Mouse (Mus musculus): ENCODE results near the gene Rab40c.

The Rab40c gene

GRCm38 (mm10) chr17:25919144-25919785 is at the start of gene Rab40c:
Rab40c (minus strand) TSS chr17:25919727.
- DNase-seq (ENCODE audit: extremely low read depth, insufficient read length, low spot score) = peak; percentile 72

- no peak for DNase-seq (ENCODE audit: extremely low read depth, insufficient read length, low spot score)
Measured at GRCm38 (mm10) chr17:25968176-25968575, 48.6 kb upstream of the Rab40c start.

- DNase-seq (ENCODE audit: extremely low read depth, insufficient read length, low spot score) = no peak
Measured at GRCm38 (mm10) chr17:25967652-25968051, 48.1 kb upstream of the Rab40c start.

- no peak for DNase-seq (ENCODE audit: extremely low read depth, insufficient read length, low spot score)
Measured at GRCm38 (mm10) chr17:25964271-25964670, 44.7 kb upstream of the Rab40c start.

- no peak for DNase-seq (ENCODE audit: extremely low read depth, insufficient read length, low spot score)
Measured at GRCm38 (mm10) chr17:25962413-25962905, 42.9 kb upstream of the Rab40c start.

- DNase-seq (ENCODE audit: extremely low read depth, insufficient read length, low spot score) = no peak
Measured at GRCm38 (mm10) chr17:25961566-25961965, 42.0 kb upstream of the Rab40c start.

- DNase-seq (ENCODE audit: extremely low read depth, insufficient read length, low spot score) = no peak
Measured at GRCm38 (mm10) chr17:25959630-25960467, 40.3 kb upstream of the Rab40c start.

- no peak for DNase-seq (ENCODE audit: extremely low read depth, insufficient read length, low spot score)
Measured at GRCm38 (mm10) chr17:25958771-25959494, 39.4 kb upstream of the Rab40c start.

- no peak for DNase-seq (ENCODE audit: extremely low read depth, insufficient read length, low spot score)
Measured at GRCm38 (mm10) chr17:25957586-25958051, 38.1 kb upstream of the Rab40c start.

GRCm38 (mm10) chr17:25956631-25957030 is 37.1 kb upstream of the Rab40c start:
- DNase-seq (ENCODE audit: extremely low read depth, insufficient read length, low spot score) = no peak

- DNase-seq (ENCODE audit: extremely low read depth, insufficient read length, low spot score) = no peak
Measured at GRCm38 (mm10) chr17:25956201-25956600, 36.7 kb upstream of the Rab40c start.

GRCm38 (mm10) chr17:25955736-25956135 is 36.2 kb upstream of the Rab40c start:
- DNase-seq (ENCODE audit: extremely low read depth, insufficient read length, low spot score) = no peak

- no peak for DNase-seq (ENCODE audit: extremely low read depth, insufficient read length, low spot score)
Measured at GRCm38 (mm10) chr17:25954671-25955070, 35.1 kb upstream of the Rab40c start.

- no peak for DNase-seq (ENCODE audit: extremely low read depth, insufficient read length, low spot score)
Measured at GRCm38 (mm10) chr17:25953161-25953560, 33.6 kb upstream of the Rab40c start.

- DNase-seq (ENCODE audit: extremely low read depth, insufficient read length, low spot score) = no peak
Measured at GRCm38 (mm10) chr17:25951803-25952623, 32.5 kb upstream of the Rab40c start, which contains the start of gene A930017K11Rik. A930017K11Rik (minus strand) TSS chr17:25952565.

- no peak for DNase-seq (ENCODE audit: extremely low read depth, insufficient read length, low spot score)
Measured at GRCm38 (mm10) chr17:25951225-25951802, 31.8 kb upstream of the Rab40c start.

- no peak for DNase-seq (ENCODE audit: extremely low read depth, insufficient read length, low spot score)
Measured at GRCm38 (mm10) chr17:25950706-25951105, 31.2 kb upstream of the Rab40c start.

GRCm38 (mm10) chr17:25949981-25950380 is 30.5 kb upstream of the Rab40c start:
- DNase-seq (ENCODE audit: extremely low read depth, insufficient read length, low spot score) = no peak

- DNase-seq (ENCODE audit: extremely low read depth, insufficient read length, low spot score) = no peak
Measured at GRCm38 (mm10) chr17:25948051-25948450, 28.5 kb upstream of the Rab40c start.

- DNase-seq (ENCODE audit: extremely low read depth, insufficient read length, low spot score) = no peak
Measured at GRCm38 (mm10) chr17:25947576-25947975, 28.0 kb upstream of the Rab40c start.
